Mouse (Mus musculus) MEL (cell line): ENCODE measurements at regions not wholly inside any gene's neighbourhood (a gene's known extent, or its start where the extent isn't known, plus 50 kb on each side); places are given as distances from the start of the nearest gene placed in this dataset.

ENCODE experiments used
- DNase-seq: peaks from one replicate; pipeline ENCODE4 v3.0.0; 2011; ENCODE audit warnings: low read depth, low spot score
- H3K27ac ChIP-seq: 2 replicates; pipeline ENCODE4 v1.5.1; 2012; ENCODE audit warnings: low read depth, mild to moderate bottlenecking, control low read depth, low read length, moderate library complexity; ENCODE audit not compliant: control insufficient read depth
- H3K27me3 ChIP-seq, 2 experiments: fragments of 150-350 bp in 1 of 2; sonication (generic) in 1 of 2; 2 replicates each; pipeline ENCODE4 v1.6.1; 2012; ENCODE audit warnings: low read length in 2 of 2, mild to moderate bottlenecking in 2 of 2, improper control_type of control experiment in 1 of 2, moderate library complexity in 1 of 2; ENCODE audit not compliant: insufficient read depth in 2 of 2, control insufficient read depth in 1 of 2
- H3K36me3 ChIP-seq, 2 experiments: 2 replicates each; pipeline ENCODE4 v1.6.1; 2012 to 2014; ENCODE audit warnings: low read length in 2 of 2, improper control_type of control experiment in 1 of 2, inconsistent platforms in 1 of 2, mild to moderate bottlenecking in 1 of 2; ENCODE audit not compliant: insufficient read depth in 2 of 2, control insufficient read depth in 1 of 2
- H3K4me1 ChIP-seq, 2 experiments: fragments of 150-350 bp in 1 of 2; sonication (generic) in 1 of 2; 2 replicates each; pipeline ENCODE4 v1.6.1; 2012; ENCODE audit warnings: low read length in 2 of 2, improper control_type of control experiment in 1 of 2, mild to moderate bottlenecking in 1 of 2; ENCODE audit not compliant: insufficient read depth in 2 of 2, control insufficient read depth in 1 of 2
- H3K4me3 ChIP-seq, 2 experiments: fragments of 150-350 bp in 1 of 2; sonication (generic) in 1 of 2; 2 replicates each; pipeline ENCODE4 v1.5.1; 2012; ENCODE audit warnings: low read depth in 2 of 2, low read length in 2 of 2, mild to moderate bottlenecking in 2 of 2, moderate library complexity in 2 of 2, control low read depth in 1 of 2, improper control_type of control experiment in 1 of 2; ENCODE audit not compliant: control insufficient read depth in 1 of 2, insufficient read depth in 1 of 2
- H3K79me2 ChIP-seq: 2 replicates; pipeline ENCODE4 v1.6.1; 2012; ENCODE audit warnings: mild to moderate bottlenecking, low read length, moderate library complexity; ENCODE audit not compliant: control insufficient read depth, poor library complexity, insufficient read depth
- H3K9ac ChIP-seq: 2 replicates; pipeline ENCODE4 v1.6.1; 2012; ENCODE audit warnings: low read depth, mild to moderate bottlenecking, control low read depth, low read length, moderate library complexity; ENCODE audit not compliant: control insufficient read depth, poor library complexity, severe bottlenecking
- H3K9me3 ChIP-seq: fragments of 150-350 bp; sonication (generic); replicated peaks from 2 replicates; pipeline ENCODE4 v1.6.1; 2012; ENCODE audit warnings: mild to moderate bottlenecking, low read length, improper control_type of control experiment, moderate library complexity; ENCODE audit not compliant: insufficient read depth
- CTCF ChIP-seq, 3 experiments: IDR thresholded peaks in 2 of 3; conservative IDR thresholded peaks in 1 of 3; 2 replicates each; pipeline ENCODE4 v1.5.1; 2011 to 2012; ENCODE audit warnings: low read length in 3 of 3, low read depth in 2 of 3, mild to moderate bottlenecking in 2 of 3, improper control_type of control experiment in 1 of 3, inconsistent platforms in 1 of 3, mixed read lengths in 1 of 3, moderate library complexity in 1 of 3; ENCODE audit not compliant: control insufficient read depth in 1 of 3, insufficient read depth in 1 of 3, poor library complexity in 1 of 3, severe bottlenecking in 1 of 3
- EP300 ChIP-seq, 2 experiments: IDR thresholded peaks; 2 replicates each; pipeline ENCODE4 v1.6.1; 2011; ENCODE audit warnings: improper control_type of control experiment in 2 of 2, low read length in 2 of 2, low read depth in 1 of 2, mild to moderate bottlenecking in 1 of 2
- ETS1 ChIP-seq: IDR thresholded peaks from 2 replicates; pipeline ENCODE4 v1.6.1; 2012; ENCODE audit warnings: low read depth, mild to moderate bottlenecking, inconsistent platforms, low read length, improper control_type of control experiment, moderate library complexity
- GABPA ChIP-seq: IDR thresholded peaks from 2 replicates; pipeline ENCODE4 v1.6.1; 2012; ENCODE audit warnings: low read depth, mild to moderate bottlenecking, inconsistent platforms, low read length, improper control_type of control experiment, moderate library complexity
- HCFC1 ChIP-seq: IDR thresholded peaks from 2 replicates; pipeline ENCODE4 v1.6.1; 2012; ENCODE audit warnings: low read depth, mild to moderate bottlenecking, inconsistent platforms, low read length, improper control_type of control experiment, moderate library complexity
- JUND ChIP-seq: IDR thresholded peaks from 2 replicates; pipeline ENCODE4 v1.6.1; 2011; ENCODE audit warnings: low read depth, mild to moderate bottlenecking, improper control_type of control experiment, low read length
- KAT2A ChIP-seq: conservative IDR thresholded peaks from 2 replicates; pipeline ENCODE4 v1.6.1; 2012; ENCODE audit warnings: low read depth, low read length, improper control_type of control experiment, inconsistent platforms
- MAX ChIP-seq: IDR thresholded peaks from 2 replicates; pipeline ENCODE4 v1.6.1; 2011; ENCODE audit warnings: low read length, improper control_type of control experiment
- MEF2A ChIP-seq: IDR thresholded peaks from 2 replicates; pipeline ENCODE4 v1.6.1; 2014; ENCODE audit warnings: low read depth, mild to moderate bottlenecking, inconsistent platforms, low read length, improper control_type of control experiment; ENCODE audit not compliant: poor library complexity, insufficient replicate concordance, severe bottlenecking; ENCODE audit errors: extremely low read depth
- MYB ChIP-seq: IDR thresholded peaks from 2 replicates; pipeline ENCODE4 v1.6.1; 2011; ENCODE audit warnings: mild to moderate bottlenecking, low read depth, low read length, improper control_type of control experiment
- NELFE ChIP-seq: IDR thresholded peaks from 2 replicates; pipeline ENCODE4 v1.6.1; 2011; ENCODE audit warnings: low read depth, low read length, improper control_type of control experiment
- POLR2A ChIP-seq, 2 experiments: IDR thresholded peaks; 2 replicates each; pipeline ENCODE4 v1.6.1; 2011 to 2012; ENCODE audit warnings: low read length in 2 of 2, mild to moderate bottlenecking in 2 of 2, control low read depth in 1 of 2, improper control_type of control experiment in 1 of 2, low read depth in 1 of 2, moderate library complexity in 1 of 2; ENCODE audit not compliant: control insufficient read depth in 1 of 2, insufficient read depth in 1 of 2, poor library complexity in 1 of 2
- POLR2AphosphoS5 ChIP-seq: IDR thresholded peaks from 2 replicates; pipeline ENCODE4 v1.6.1; 2012; ENCODE audit warnings: low read depth, borderline replicate concordance, mild to moderate bottlenecking, inconsistent platforms, low read length, moderate library complexity, mixed read lengths
- RAD21 ChIP-seq: IDR thresholded peaks from 2 replicates; pipeline ENCODE4 v1.6.1; 2011; ENCODE audit warnings: mild to moderate bottlenecking, low read depth, low read length, improper control_type of control experiment
- RCOR1 ChIP-seq: IDR thresholded peaks from 2 replicates; pipeline ENCODE4 v1.6.1; 2012; ENCODE audit warnings: low read depth, mild to moderate bottlenecking, inconsistent platforms, low read length, improper control_type of control experiment
- SIN3A ChIP-seq: IDR thresholded peaks from 2 replicates; pipeline ENCODE4 v1.6.1; 2012; ENCODE audit warnings: low read length, improper control_type of control experiment, inconsistent platforms
- TAL1 ChIP-seq: IDR thresholded peaks from 2 replicates; pipeline ENCODE4 v1.6.1; 2012; ENCODE audit warnings: mild to moderate bottlenecking, inconsistent platforms, low read length, moderate library complexity, mixed read lengths
- TCF12 ChIP-seq: IDR thresholded peaks from 2 replicates; pipeline ENCODE4 v1.6.1; 2014; ENCODE audit warnings: low read depth, mild to moderate bottlenecking, inconsistent platforms, low read length, improper control_type of control experiment, moderate library complexity
- UBTF ChIP-seq: IDR thresholded peaks from 2 replicates; pipeline ENCODE4 v1.6.1; 2012; ENCODE audit warnings: low read depth, mild to moderate bottlenecking, inconsistent platforms, low read length, improper control_type of control experiment, moderate library complexity, borderline replicate concordance; ENCODE audit not compliant: insufficient read depth
- USF1 ChIP-seq: IDR thresholded peaks from 2 replicates; pipeline ENCODE4 v1.6.1; 2014; ENCODE audit warnings: low read depth, mild to moderate bottlenecking, inconsistent platforms, low read length, improper control_type of control experiment, moderate library complexity
- ZC3H11A ChIP-seq: IDR thresholded peaks from 2 replicates; pipeline ENCODE4 v1.6.1; 2012; ENCODE audit warnings: low read depth, mild to moderate bottlenecking, inconsistent platforms, low read length, improper control_type of control experiment
- ZKSCAN1 ChIP-seq: IDR thresholded peaks from 2 replicates; pipeline ENCODE4 v1.6.1; 2012; ENCODE audit warnings: low read depth, mild to moderate bottlenecking, inconsistent platforms, low read length, improper control_type of control experiment, moderate library complexity
- ZMIZ1 ChIP-seq: IDR thresholded peaks from 2 replicates; pipeline ENCODE4 v1.6.1; 2012; ENCODE audit warnings: low read depth, mild to moderate bottlenecking, inconsistent platforms, low read length, improper control_type of control experiment, moderate library complexity
- ZNF384 ChIP-seq: IDR thresholded peaks from 2 replicates; pipeline ENCODE4 v1.6.1; 2012; ENCODE audit warnings: low read depth, mild to moderate bottlenecking, inconsistent platforms, low read length, improper control_type of control experiment

GRCm38 (mm10) chrX:50622984-50623455, 194.7 kb upstream of the Olfr1324 start:
- Histone ChIP-seq H3K9me3 (no peaks in the 10 kb centered on the region), H3K27ac (no peak overlapping the region), H3K27me3 (no peaks in the 10 kb centered on the region), H3K4me1 (peaks cover 1 to 6% of the 10 kb centered on the region in 2 experiments; a peak in 3 of 4 replicates), H3K9ac (no peak overlapping the region), H3K36me3 (peaks cover 0 to 7% of the 10 kb centered on the region in 2 experiments; a peak in 2 of 4 replicates), H3K4me3 (no peak overlapping the region), H3K79me2 (no peaks in the 10 kb centered on the region)
- TF ChIP-seq CTCF (IDR thresholded peaks at IDR 0.05 in 2 of 3, conservative IDR thresholded peaks at IDR 0.05 in 1 of 3; ENCODE audit: control insufficient read depth in 1 of 3, insufficient read depth in 1 of 3, low read depth in 2 of 3, low read length in 3 of 3, poor library complexity in 1 of 3, severe bottlenecking in 1 of 3) (0 out of 6 replicates have a peak, but pooled peaks of 1 of the 3 experiments have one; percentile 0), GABPA (no peak), ZKSCAN1 (no peak), NELFE (no peak), RAD21 (no peak), RCOR1 (no peak), ZC3H11A (no peak), POLR2A (IDR thresholded peaks at IDR 0.05; ENCODE audit: control insufficient read depth in 1 of 2, insufficient read depth in 1 of 2, low read depth in 1 of 2, low read length in 2 of 2, poor library complexity in 1 of 2) (no peak)
- DNase-seq, result no peak

GRCm38 (mm10) chrX:50620909-50621308, 192.6 kb upstream of the Olfr1324 start:
- Histone ChIP-seq H3K27me3 (no peaks in the 10 kb centered on the region), H3K9me3 (no peaks in the 10 kb centered on the region)
- TF ChIP-seq EP300 (IDR thresholded peaks at IDR 0.05; ENCODE audit: low read depth in 1 of 2, low read length in 2 of 2) (no peak), ZMIZ1 (no peak), ZNF384 (0 out of 2 replicates have a peak, but pooled peaks have one; percentile 9)
- TF ChIP-seq, all 39 proteins: peak for 1
- Histone ChIP-seq H3K36me3 (peaks cover 0 to 7% of the 10 kb centered on the region in 2 experiments; a peak in 2 of 4 replicates), H3K79me2 (no peaks in the 10 kb centered on the region), H3K4me1 (peaks cover 1 to 6% of the 10 kb centered on the region in 2 experiments; a peak in 3 of 4 replicates), H3K27ac (no peak overlapping the region), H3K4me3 (no peak overlapping the region), H3K9ac (no peak overlapping the region)
- DNase-seq, result no peak

GRCm38 (mm10) chrX:50619919-50620318, 191.6 kb upstream of the Olfr1324 start:
- peak overlapping the region; percentile 72 for H3K27ac ChIP-seq
- H3K4me1 ChIP-seq, result peaks cover 1 to 6% of the 10 kb centered on the region in 2 experiments; a peak in 3 of 4 replicates
- peak overlapping the region; percentile 73 for H3K9ac ChIP-seq
- H3K79me2 ChIP-seq, result no peaks in the 10 kb centered on the region
- H3K4me3 ChIP-seq, result peak overlapping the region; percentile 18 to 42
- no peaks in the 10 kb centered on the region for H3K9me3 ChIP-seq
- H3K36me3 ChIP-seq, result peaks cover 0 to 7% of the 10 kb centered on the region in 2 experiments; a peak in 2 of 4 replicates
- H3K27me3 ChIP-seq, result no peaks in the 10 kb centered on the region
- DNase-seq, result peak; percentile 92
- TF ChIP-seq MAX (peak; percentile 43; the same call in 1 of the 2 replicates), USF1 (no peak), ZKSCAN1 (peak; percentile 72; the same call in 1 of the 2 replicates), JUND (peak; percentile 67; the same call in 1 of the 2 replicates), POLR2AphosphoS5 (no peak), EP300 (IDR thresholded peaks at IDR 0.05; ENCODE audit: low read depth in 1 of 2, low read length in 2 of 2) (peak; percentile 1 to 75; a peak in 2 of 4 replicates), NELFE (no peak; the same call in 1 of the 2 replicates), SIN3A (peak; percentile 82), ETS1 (peak; percentile 99), UBTF (no peak), CTCF (IDR thresholded peaks at IDR 0.05 in 2 of 3, conservative IDR thresholded peaks at IDR 0.05 in 1 of 3; ENCODE audit: control insufficient read depth in 1 of 3, insufficient read depth in 1 of 3, low read depth in 2 of 3, low read length in 3 of 3, poor library complexity in 1 of 3, severe bottlenecking in 1 of 3) (peak; percentile 39 to 72 (median 72)), TCF12 (peak; percentile 44; the same call in 1 of the 2 replicates), HCFC1 (peak; percentile 82), TAL1 (no peak), MYB (no peak), MEF2A (peak; percentile 51; the same call in 1 of the 2 replicates), KAT2A (no peak)
